Mouse (Mus musculus): Measurements from ENCODE around the gene Znrf2.

DNA sequence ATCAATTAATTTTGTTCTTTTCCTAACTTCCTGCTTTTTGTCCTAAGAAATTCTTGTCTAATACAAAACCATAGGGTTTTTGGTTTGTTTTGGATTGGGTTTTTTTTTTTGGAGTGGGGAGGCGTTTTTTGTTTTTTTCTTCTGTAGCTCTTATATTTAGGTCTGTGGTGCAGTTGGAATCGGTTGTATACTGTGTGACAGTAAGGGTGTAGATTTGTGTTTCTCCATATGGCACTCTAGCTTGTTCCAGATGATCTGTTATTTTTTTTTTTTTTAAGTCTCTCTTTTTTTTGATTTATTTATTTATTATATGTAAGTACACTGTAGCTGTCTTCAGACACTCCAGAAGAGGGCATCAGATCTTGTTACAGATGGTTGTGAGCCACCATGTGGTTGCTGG is 83.5 kb downstream of the Znrf2 start:
- TF ChIP-seq POLR2A (IDR thresholded peaks at IDR 0.05; ENCODE audit: borderline replicate concordance, insufficient read depth, low read length): no peak
- TF ChIP-seq CTCF (IDR thresholded peaks at IDR 0.05; ENCODE audit: borderline replicate concordance, insufficient read depth, low read depth, low read length): no peak

Data from cerebellum, adult 2 months (tissue).